Mouse (Mus musculus) embryonic facial prominence, embryonic 15.5 days (tissue): Measurements from ENCODE around the gene Asna1. TPM values are rescaled to one million over a fixed set of nuclear protein-coding genes. Genes with fewer than 3 reads are reported as not detected.
A peak's percentile ranks its signal among the peaks of the same experiment; 100 is the strongest.

ENCODE experiments used
- ATAC-seq: fragments of 200-750 bp; cut with Nextera tagmentation; 2 replicates; pipeline ENCODE4 v1.8.0; 2017; ENCODE audit warnings: low read depth, moderate TSS enrichment; ENCODE audit not compliant: insufficient number of reproducible peaks, low FRiP score, low TSS enrichment
- H3K27ac ChIP-seq: fragments of 300-500 bp; sonication (generic); replicated peaks from 2 replicates; pipeline ENCODE4 v1.5.1; 2015; ENCODE audit warnings: mild to moderate bottlenecking, inconsistent platforms
- H3K27me3 ChIP-seq: fragments of 300-500 bp; sonication (generic); 2 replicates; pipeline ENCODE4 v1.6.1; 2015; ENCODE audit warnings: inconsistent platforms
- H3K36me3 ChIP-seq: fragments of 300-500 bp; sonication (generic); 2 replicates; pipeline ENCODE4 v1.6.1; 2015; ENCODE audit warnings: mild to moderate bottlenecking, inconsistent platforms
- H3K4me1 ChIP-seq: fragments of 300-500 bp; sonication (generic); 2 replicates; pipeline ENCODE4 v1.6.1; 2015; ENCODE audit warnings: inconsistent platforms
- H3K4me2 ChIP-seq: fragments of 300-500 bp; sonication (generic); replicated peaks from 2 replicates; pipeline ENCODE4 v1.6.1; 2015; ENCODE audit warnings: mild to moderate bottlenecking, inconsistent platforms
- H3K4me3 ChIP-seq: fragments of 300-500 bp; sonication (generic); replicated peaks from 2 replicates; pipeline ENCODE4 v1.5.1; 2015; ENCODE audit warnings: mild to moderate bottlenecking, inconsistent platforms
- H3K9ac ChIP-seq: fragments of 300-500 bp; sonication (generic); 2 replicates; pipeline ENCODE4 v1.6.1; 2015; ENCODE audit warnings: inconsistent platforms
- H3K9me3 ChIP-seq: fragments of 300-500 bp; sonication (generic); replicated peaks from 2 replicates; pipeline ENCODE4 v1.6.1; 2016; ENCODE audit warnings: inconsistent platforms
- WGBS: fragments of 180-500 bp; shearing (Covaris S2); methylation state at CpG from one replicate; pipeline ENCODE4 v1.1.7; 2015; 5-methylcytosine and 5-hydroxymethylcytosine counted together
- polyA plus RNA-seq: library from polyadenylated mRNA; unstranded; fragments of >200 nt; fragmentation: Nextera tagmentation; extraction: Ambion mirVana; gene quantifications from 2 replicates; pipeline ENCODE4 v1.2.1, GENCODE M21; 2015

Gene Asna1
- polyA plus RNA-seq, 1 experiment from 2014 or later, result 119 TPM

DNA sequence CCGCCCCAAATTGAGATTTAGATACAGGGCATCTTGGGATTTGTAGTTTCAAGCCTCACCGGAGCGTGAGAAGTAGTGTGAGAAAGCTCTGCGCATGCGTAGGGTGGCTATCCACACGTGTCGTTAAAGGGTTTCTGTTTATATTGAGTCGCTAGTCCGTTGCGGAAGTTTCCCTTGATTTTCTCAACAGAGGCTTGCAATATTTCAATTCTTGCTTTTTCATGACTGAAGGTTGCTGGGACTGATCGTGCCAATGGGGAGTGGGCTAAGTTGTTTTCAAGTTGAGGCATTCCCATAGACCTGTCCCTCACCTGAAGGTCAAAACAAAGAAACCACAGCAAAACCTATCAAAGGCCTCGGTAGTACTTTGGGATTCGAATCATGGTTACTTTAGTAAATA, 9.7 kb upstream of the Asna1 start:
- WGBS, result 3% methylated on average over 13 of the region's 13 CpGs
- Histone ChIP-seq H3K27me3 (no peaks in the 10 kb centered on the region), H3K36me3 (peaks cover 39% of the 10 kb centered on the region), H3K4me3 (peak overlapping the region; percentile 82), H3K27ac (peak overlapping the region; percentile 100), H3K9me3 (no peaks in the 10 kb centered on the region), H3K4me2 (peak overlapping the region; percentile 87), H3K9ac (0 out of 2 replicates have a peak overlapping the region, but pooled peaks have one; percentile 66), H3K4me1 (peaks cover 26% of the 10 kb centered on the region)
- ATAC-seq, result no peak

DNA sequence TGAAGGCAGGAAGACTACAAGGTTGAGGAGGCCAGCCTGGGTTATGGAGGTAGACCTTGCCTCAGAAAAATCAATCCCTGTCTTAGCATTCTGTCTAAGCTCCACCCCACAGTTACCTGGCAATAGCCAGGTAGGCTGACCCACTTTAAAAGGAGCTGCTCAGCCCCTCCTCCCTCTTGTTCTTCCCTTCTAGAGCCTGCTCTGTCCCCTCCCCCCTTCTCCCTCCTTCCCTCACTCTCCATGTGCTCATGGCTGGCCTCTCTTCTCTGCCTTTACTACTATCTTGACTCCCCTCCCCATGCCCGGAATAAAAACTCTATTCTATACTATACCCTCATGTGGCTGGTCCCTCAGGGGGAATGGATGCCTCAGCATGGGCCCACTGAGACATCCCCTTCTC, 8.8 kb upstream of the Asna1 start:
- Histone ChIP-seq H3K4me1 (peaks cover 27% of the 10 kb centered on the region), H3K36me3 (peaks cover 46% of the 10 kb centered on the region), H3K27ac (0 out of 2 replicates have a peak overlapping the region, but pooled peaks have one; percentile 28), H3K4me2 (no peak overlapping the region), H3K27me3 (no peaks in the 10 kb centered on the region), H3K9ac (no peak overlapping the region), H3K9me3 (no peaks in the 10 kb centered on the region), H3K4me3 (no peak overlapping the region)
- WGBS, result 52% methylated on average over 1 of the region's 1 CpGs
- no peak for ATAC-seq

DNA sequence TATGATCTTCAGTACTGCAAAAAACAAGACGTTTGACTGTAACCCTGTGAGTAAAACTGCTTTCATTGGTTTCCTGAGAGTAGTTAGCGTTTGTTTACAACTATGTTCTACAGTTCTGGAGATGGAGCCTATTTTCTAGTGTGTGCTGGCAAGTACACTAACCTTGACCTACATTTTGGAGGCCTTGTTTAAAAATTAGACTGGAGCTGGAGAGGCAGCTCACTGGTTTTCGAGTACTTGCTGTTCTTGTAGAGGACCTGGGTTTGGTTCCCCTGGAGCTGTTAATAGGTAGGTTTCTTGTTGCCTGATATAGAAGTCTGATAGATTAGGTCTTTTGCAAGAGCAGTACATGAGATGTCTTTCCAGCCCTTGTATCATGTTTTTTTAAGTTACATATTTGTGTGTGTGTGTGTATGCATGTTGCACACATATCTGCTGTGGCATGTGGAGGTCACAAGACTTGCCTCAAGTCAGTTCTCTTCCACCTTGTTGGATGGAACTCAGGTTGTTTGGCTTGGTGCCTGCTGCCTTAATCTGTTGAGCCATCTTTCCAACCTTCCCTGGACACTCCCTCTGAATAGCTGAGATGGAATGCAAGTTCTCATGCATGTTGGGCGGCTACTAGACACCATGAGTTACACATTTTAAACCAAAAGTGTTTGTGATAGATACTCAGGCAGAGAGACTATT, 7.7 kb upstream of the Asna1 start:
- Histone ChIP-seq H3K4me3 (no peak overlapping the region), H3K9ac (no peak overlapping the region), H3K4me1 (peaks cover 29% of the 10 kb centered on the region), H3K4me2 (no peak overlapping the region), H3K9me3 (no peaks in the 10 kb centered on the region), H3K36me3 (peaks cover 46% of the 10 kb centered on the region), H3K27ac (no peak overlapping the region), H3K27me3 (no peaks in the 10 kb centered on the region)
- ATAC-seq, result no peak
- 80% methylated on average over 4 of the region's 4 CpGs for WGBS

DNA sequence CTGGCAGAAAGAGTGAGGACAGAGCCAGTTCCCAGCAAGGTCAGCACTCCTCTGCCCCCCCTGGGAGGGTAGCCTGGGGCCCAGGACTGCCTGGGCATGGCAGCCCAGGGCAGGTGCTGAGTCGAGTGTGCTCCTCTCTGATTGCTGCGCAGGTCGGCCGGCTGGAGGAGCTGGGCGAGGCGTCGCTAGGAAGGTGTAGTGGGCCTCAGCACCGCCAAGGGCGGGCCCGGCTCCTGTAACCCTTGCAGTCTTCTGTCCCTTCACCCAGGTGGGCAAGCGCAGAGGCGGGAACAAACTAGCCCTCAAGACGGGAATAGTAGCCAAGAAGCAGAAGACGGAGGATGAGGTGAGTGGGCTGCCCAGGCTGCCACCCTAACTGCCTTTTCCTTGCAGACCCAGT, 4.2 kb upstream of the Asna1 start:
- Histone ChIP-seq H3K9ac (no peak overlapping the region), H3K27ac (no peak overlapping the region), H3K4me1 (peaks cover 31% of the 10 kb centered on the region), H3K27me3 (no peaks in the 10 kb centered on the region), H3K4me2 (no peak overlapping the region), H3K36me3 (peaks cover 46% of the 10 kb centered on the region), H3K9me3 (no peaks in the 10 kb centered on the region), H3K4me3 (peak overlapping the region; percentile 98; the same call in 1 of the 2 replicates)
- ATAC-seq, result no peak
- 85% methylated on average over 14 of the region's 14 CpGs for WGBS

DNA sequence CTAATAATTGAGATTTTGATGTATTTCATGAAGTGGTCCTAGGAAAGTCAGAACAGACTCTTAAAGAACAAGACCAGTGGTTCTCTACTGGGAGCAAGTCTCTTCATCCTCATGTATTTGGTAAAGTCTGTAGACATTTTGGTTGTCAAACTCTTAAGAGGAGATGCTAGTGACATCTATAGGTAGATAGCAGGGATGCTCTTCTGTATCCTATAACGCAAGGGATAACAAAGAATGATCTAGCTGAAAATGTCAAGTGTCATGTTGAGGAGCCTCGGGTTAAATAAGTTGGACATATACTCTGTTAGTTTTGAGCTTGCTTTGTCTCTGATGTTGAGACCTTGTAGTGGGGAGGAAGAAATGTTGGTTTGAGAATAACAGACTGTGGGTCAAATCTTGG, 2.8 kb upstream of the Asna1 start:
- Histone ChIP-seq H3K4me1 (peaks cover 36% of the 10 kb centered on the region), H3K36me3 (peaks cover 48% of the 10 kb centered on the region), H3K4me3 (peak overlapping the region; percentile 98), H3K4me2 (peak overlapping the region; percentile 88), H3K27ac (no peak overlapping the region), H3K27me3 (no peaks in the 10 kb centered on the region), H3K9me3 (no peaks in the 10 kb centered on the region), H3K9ac (peak overlapping the region; percentile 100)
- WGBS, result 19% methylated on average over 2 of the region's 2 CpGs
- ATAC-seq, result no peak

DNA sequence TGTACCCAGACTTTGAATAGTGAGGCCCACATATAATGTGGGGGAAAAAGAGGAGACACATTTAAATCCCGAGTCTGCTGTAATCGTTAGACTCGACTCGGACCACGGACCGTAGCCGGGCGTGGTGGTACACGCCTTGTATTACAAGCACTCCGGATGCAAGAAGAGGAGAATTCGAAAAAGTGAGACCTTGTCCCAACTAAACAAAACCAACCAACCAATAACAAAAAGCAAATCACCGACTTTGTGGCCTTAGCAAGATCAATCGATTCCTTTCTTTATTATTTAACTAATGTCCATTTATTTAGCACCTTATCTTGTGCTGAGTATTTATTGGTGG, 2.4 kb upstream of the Asna1 start:
- Histone ChIP-seq H3K4me2 (peak overlapping the region; percentile 88), H3K4me1 (peaks cover 36% of the 10 kb centered on the region), H3K36me3 (peaks cover 46% of the 10 kb centered on the region), H3K4me3 (peak overlapping the region; percentile 98), H3K9ac (peak overlapping the region; percentile 100), H3K27ac (peak overlapping the region; percentile 92), H3K9me3 (no peaks in the 10 kb centered on the region), H3K27me3 (no peaks in the 10 kb centered on the region)
- WGBS, result under 1% methylated on average over 13 of the region's 13 CpGs
- ATAC-seq, result no peak

DNA sequence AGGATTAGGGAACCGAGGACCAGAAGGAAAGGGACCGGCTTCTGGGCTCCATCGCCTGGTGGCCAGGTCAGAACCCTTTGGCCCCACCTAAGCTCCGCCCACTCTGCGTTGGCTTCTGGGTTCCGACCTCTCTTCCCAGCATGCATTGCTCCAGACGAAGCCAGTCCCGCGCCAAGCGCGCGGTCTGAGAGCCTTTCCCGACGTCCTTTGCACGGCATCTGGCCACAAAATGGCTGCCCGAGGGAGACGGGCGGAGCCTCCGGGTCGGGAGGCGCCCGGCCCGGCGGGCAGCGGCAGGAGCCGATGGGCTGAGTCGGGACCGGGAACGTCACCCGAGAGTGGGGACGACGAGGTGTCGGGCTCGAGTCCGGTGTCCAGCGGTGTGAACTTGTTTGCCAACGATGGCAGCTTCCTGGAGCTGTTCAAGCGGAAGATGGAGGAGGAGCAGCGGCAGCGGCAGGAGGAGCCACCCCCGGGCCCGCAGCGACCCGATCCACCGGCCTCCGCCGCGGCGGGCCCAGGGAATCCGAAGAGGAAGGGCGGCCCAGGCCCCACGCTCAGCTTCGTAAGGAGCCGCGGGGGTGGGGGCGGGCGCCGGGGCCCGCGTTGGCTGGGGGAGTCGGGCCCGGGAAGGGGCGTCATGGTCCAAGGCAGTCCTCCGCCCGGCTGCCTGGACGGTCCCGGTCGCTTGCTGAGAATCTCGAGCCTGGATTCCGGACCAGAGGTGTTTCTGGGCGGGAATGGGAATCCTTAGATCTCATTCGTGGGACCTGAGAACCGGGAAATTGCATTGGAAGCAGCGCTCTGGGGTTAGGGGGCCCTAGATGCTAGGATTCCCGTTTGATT, 1.8 kb upstream of the Asna1 start, which contains the start of gene Trir:
Trir (plus strand) TSS at position 154 of the 846 bp plus-strand sequence.
- ATAC-seq, result peak; percentile 86
- Histone ChIP-seq H3K27me3 (no peaks in the 10 kb centered on the region), H3K9me3 (no peaks in the 10 kb centered on the region), H3K4me2 (peak within 1 kb of the TSS; percentile 88), H3K36me3 (peaks cover 46% of the 10 kb centered on the region), H3K9ac (peak within 1 kb of the TSS; percentile 100), H3K4me1 (peaks cover 36% of the 10 kb centered on the region), H3K27ac (peak within 1 kb of the TSS; percentile 92), H3K4me3 (peak within 1 kb of the TSS; percentile 98)
- under 1% methylated on average over 73 of the region's 75 CpGs for WGBS

DNA sequence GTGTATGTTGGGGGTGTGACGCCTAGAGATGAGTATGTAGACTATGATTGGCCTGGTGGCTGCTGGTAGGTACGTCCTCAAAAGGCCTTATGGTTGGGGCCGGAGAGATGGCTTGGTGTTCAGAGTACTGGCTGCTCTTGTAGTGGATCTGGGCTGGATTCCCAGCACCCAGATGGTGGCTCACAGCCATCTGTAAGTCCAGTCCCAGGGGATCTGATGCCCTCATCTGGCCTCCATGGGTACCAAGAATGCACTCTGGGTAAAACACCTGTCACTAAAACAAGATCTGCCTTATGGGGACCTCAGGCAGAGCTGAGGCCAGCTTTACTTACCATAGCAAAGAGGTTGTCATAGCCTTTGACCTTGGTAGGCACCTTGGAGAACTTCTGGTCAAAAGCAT, 1.2 kb downstream of the Asna1 start:
- Histone ChIP-seq H3K36me3 (peaks cover 42% of the 10 kb centered on the region), H3K4me2 (peak overlapping the region; percentile 88; the same call in 1 of the 2 replicates), H3K9me3 (no peaks in the 10 kb centered on the region), H3K4me3 (peak overlapping the region; percentile 98), H3K9ac (no peak overlapping the region), H3K4me1 (peaks cover 30% of the 10 kb centered on the region), H3K27me3 (no peaks in the 10 kb centered on the region), H3K27ac (no peak overlapping the region)
- ATAC-seq, result no peak
- WGBS, result 91% methylated on average over 3 of the region's 3 CpGs

DNA sequence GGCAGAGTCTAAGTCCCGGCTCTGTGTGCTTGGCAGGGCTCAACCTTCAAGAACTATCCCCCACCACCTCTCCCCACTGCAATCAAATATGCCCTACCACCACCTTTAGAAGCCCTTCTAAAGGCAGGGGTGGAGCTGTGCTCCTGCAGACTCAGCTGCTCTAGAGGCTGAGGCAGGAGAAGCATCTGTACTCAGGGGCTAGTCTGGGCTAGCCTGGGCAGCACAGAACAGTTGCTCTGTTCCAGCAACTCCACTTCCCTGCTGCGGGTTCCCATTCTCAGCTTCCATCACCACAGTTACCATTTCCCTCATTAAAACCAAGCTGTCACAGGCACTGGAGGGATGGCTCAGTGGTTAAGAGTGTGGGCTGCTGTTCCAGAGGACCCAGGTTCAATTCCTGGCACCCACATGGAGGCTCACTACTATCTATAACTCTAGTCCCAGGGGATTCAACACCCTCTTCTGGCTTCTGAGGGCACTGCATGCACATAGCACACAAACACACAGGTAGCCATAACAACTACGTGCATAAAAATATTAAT, 3.5 kb downstream of the Asna1 start:
- no peaks in the 10 kb centered on the region for H3K9me3 ChIP-seq
- peaks cover 21% of the 10 kb centered on the region for H3K4me1 ChIP-seq
- ATAC-seq, result no peak
- H3K4me2 ChIP-seq, result no peak overlapping the region
- no peak overlapping the region for H3K9ac ChIP-seq
- no peak overlapping the region for H3K27ac ChIP-seq
- WGBS, result 94% methylated on average over 3 of the region's 3 CpGs
- H3K27me3 ChIP-seq, result no peaks in the 10 kb centered on the region
- H3K36me3 ChIP-seq, result peaks cover 59% of the 10 kb centered on the region
- H3K4me3 ChIP-seq, result no peak overlapping the region

DNA sequence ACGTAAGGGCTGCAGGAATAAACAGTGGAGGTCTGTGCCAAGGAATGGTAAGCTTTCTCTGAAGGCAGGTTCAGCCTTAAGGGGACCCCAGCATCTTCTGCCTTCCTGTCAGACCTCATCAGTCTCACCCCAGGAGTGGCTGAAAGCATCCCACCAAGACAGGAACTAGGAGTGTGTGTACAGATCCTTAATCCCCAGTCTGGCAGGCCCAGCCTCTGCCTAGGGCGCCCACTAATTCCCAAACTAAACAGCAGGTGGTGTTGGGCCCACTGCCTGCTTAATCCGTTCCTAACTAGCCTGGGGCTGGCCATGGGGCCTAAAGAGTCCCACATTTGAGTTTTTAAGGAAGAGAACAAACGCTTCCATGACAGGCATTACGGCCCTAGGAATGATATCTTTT, 7.9 kb downstream of the Asna1 start:
- Histone ChIP-seq H3K36me3 (peaks cover 44% of the 10 kb centered on the region), H3K9ac (no peak overlapping the region), H3K27ac (peak overlapping the region; percentile 44; the same call in 1 of the 2 replicates), H3K4me2 (no peak overlapping the region), H3K27me3 (peaks cover 20% of the 10 kb centered on the region), H3K4me3 (no peak overlapping the region), H3K4me1 (peaks cover 6% of the 10 kb centered on the region; the same call in 1 of the 2 replicates), H3K9me3 (no peaks in the 10 kb centered on the region)
- ATAC-seq, result no peak
- WGBS, result 30% methylated on average over 5 of the region's 5 CpGs

DNA sequence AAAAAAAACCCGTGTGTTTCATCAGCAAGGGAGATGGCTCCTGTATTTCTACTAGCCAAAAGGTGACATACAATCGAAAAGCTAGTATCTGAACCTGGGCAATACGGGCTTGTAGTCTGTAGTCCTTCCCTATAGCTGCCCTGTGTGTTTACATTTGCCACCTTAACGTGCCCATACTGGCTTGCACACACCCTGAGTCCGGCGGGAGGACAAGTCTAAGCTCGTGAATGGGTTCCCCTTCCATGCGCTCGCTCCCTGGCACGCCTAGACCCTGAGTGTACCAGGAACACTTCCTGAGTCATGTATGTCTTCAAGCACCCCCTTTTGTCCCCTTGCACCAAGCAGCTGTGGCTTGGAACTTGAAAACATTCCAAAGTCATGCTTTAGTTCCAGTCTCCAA, 8.4 kb downstream of the Asna1 start:
- H3K27ac ChIP-seq, result peak overlapping the region; percentile 44; the same call in 1 of the 2 replicates
- H3K4me3 ChIP-seq, result no peak overlapping the region
- H3K4me2 ChIP-seq, result no peak overlapping the region
- H3K36me3 ChIP-seq, result peaks cover 39% of the 10 kb centered on the region
- peaks cover 6% of the 10 kb centered on the region; the same call in 1 of the 2 replicates for H3K4me1 ChIP-seq
- no peak for ATAC-seq
- H3K27me3 ChIP-seq, result peaks cover 23% of the 10 kb centered on the region
- H3K9me3 ChIP-seq, result no peaks in the 10 kb centered on the region
- 55% methylated on average over 10 of the region's 10 CpGs for WGBS
- no peak overlapping the region for H3K9ac ChIP-seq
